Mouse (Mus musculus) kidney, adult 10 weeks (tissue): ENCODE data around the gene Duox1. TPM values are rescaled to one million over a fixed set of nuclear protein-coding genes. Genes with fewer than 3 reads are reported as not detected.

ENCODE experiments used
- polyA plus RNA-seq: library from polyadenylated mRNA; stranded (reverse); fragments of 350-450 nt; fragmentation: Illumina TruSeq; extraction: RNeasy Lipid Tissue Mini Kit (QIAGEN cat#74804); gene quantifications from one replicate; pipeline ENCODE4 v1.2.3, GENCODE M21; 2014; ENCODE audit warnings: low read depth, low replicate concordance

Gene Duox1
- polyA plus RNA-seq = not detected

GRCm38 (mm10) chr2:122315372-122315771 is at the start of gene Duox1:
Duox1 (plus strand) TSS chr2:122315672.

DNA sequence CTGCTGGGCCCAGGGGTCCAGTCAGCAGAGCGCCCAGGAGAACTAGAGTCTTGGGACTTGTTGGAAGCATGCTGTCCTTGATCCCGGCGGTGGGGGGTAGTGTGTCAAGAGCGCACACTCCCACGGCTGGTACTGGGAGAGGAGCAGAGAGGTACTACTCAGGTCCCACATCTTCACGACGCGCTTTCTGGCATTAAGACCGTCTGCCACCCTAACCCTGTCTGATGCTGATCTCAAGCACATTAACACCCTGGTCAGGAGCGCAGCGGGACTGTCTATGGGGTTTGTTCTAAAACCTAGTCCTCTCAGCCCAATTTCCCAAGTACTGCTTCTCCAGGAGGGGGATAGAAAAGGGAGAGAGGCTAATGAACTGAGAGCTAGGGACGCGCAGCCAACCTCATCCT is 17.4 kb upstream of the Duox1 start, which contains the start of gene Duox2:
Gene Duox2, minus strand, starts transcription at position 354 of the 404 bp plus-strand sequence.

DNA sequence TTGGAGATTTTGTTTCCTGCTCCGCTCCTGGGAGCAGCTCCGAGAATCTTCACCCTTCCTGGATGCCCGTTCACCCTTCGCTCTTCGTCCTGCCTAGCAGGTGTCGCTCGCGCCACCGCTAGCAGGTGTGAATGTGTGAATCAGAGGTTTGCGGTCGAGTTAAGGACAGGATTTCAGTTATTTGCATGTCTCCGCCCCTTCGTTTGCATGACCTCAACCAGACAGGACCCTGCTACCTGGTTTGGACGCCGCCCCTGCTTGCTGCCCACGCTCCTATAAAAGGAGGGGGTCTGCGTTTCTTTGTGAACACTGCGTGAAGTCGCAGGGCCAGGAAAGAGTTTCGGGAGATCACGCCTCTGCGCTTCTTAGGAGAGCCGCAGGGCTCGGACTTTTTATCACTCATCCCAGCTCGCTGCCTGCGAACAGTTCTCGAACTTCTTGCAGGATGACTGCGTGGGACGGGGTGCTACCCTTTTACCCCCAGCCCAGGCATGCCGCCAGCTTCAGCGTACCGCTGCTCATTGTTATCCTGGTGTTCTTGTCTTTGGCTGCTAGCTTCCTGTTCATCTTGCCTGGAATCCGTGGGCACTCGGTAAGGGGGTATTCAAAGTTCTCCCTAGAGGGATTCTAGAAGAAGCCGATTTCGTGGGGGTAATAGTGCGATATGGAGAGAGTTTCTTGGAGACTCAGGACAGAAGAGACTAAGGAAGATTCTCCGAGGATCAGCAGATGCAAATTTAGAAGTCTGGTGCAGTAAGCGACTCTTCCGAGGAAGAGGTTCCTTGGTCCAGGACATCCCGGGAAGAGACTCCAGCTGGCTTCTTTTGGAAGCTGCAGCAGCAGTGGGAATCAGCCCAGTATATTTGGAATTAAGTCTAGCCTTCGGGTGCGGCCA is 16.6 kb upstream of the Duox1 start, which contains the start of gene Duoxa2:
Gene Duoxa2, plus strand, starts transcription at position 305 of the 895 bp plus-strand sequence.

GRCm38 (mm10) chr2:122313536-122313935 is 1.9 kb upstream of the Duox1 start, which contains the start of gene Duoxa1:
Duoxa1 (minus strand) TSS chr2:122313730.

GRCm38 (mm10) chr2:122368995-122369739 is 53.7 kb downstream of the Duox1 start, which contains the start of gene Shf:
Shf (minus strand) TSS chr2:122369162.

Other genes starting within 250 kb of the Duox1 start
- gene Spg11, start 197.3 kb upstream of the Duox1 start, polyA plus RNA-seq = 7.3 TPM
- 1,651 TPM for gene B2m, start 168.0 kb upstream of the Duox1 start, polyA plus RNA-seq
- gene Trim69, start 155.0 kb upstream of the Duox1 start, polyA plus RNA-seq = not detected
- gene Patl2, start 129.5 kb upstream of the Duox1 start, polyA plus RNA-seq = not detected
- not detected for gene Terb2, start 129.4 kb upstream of the Duox1 start, polyA plus RNA-seq
- 1,026 TPM for gene Sord, start 80.9 kb upstream of the Duox1 start, polyA plus RNA-seq
- gene Duox2, start 17.2 kb upstream of the Duox1 start, polyA plus RNA-seq = not detected
- not detected for gene Duoxa2, start 16.8 kb upstream of the Duox1 start, polyA plus RNA-seq
- gene Duoxa1, start 1.9 kb upstream of the Duox1 start, polyA plus RNA-seq = not detected
- 0.32 TPM for gene Shf, start 53.5 kb downstream of the Duox1 start, polyA plus RNA-seq
- gene Slc28a2, start 110.8 kb downstream of the Duox1 start, polyA plus RNA-seq = not detected
- not detected for gene Gm14085, start 169.3 kb downstream of the Duox1 start, polyA plus RNA-seq